Mouse (Mus musculus): Measurements from ENCODE around the gene Tspoap1. TPM values are rescaled to one million over a fixed set of nuclear protein-coding genes. Genes with fewer than 3 reads are reported as not detected.

Tspoap1 gene
- polyA plus RNA-seq, 1 experiment from 2014 or later: 0.26 TPM

GRCm38 (mm10) chr11:87778915-87779314 is 18.6 kb downstream of the Tspoap1 start:
- ATAC-seq (ENCODE audit: insufficient number of reproducible peaks, insufficient read depth, low FRiP score, low read depth): no peak
- H3K36me3 ChIP-seq (ENCODE audit: control insufficient read depth, insufficient read depth, low read length): no peaks in the 10 kb centered on the region
- no peak overlapping the region for H3K27ac ChIP-seq (replicated peaks in 1 of 2; ENCODE audit: control insufficient read depth in 1 of 2, insufficient read depth in 1 of 2, low read depth in 2 of 2, low read length in 2 of 2)
- WGBS: 32% methylated on average over 12 of the region's 12 CpGs
- peak overlapping the region; percentile 64; the same call in 1 of the 2 replicates for H3K9ac ChIP-seq (ENCODE audit: low read length)
- H3K4me1 ChIP-seq (ENCODE audit: control insufficient read depth in 2 of 2, insufficient read depth in 2 of 2, low read length in 2 of 2): peaks cover 3 to 13% of the 10 kb centered on the region in 2 experiments; a peak in 3 of 4 replicates
- peaks cover 42% of the 10 kb centered on the region for H3K27me3 ChIP-seq (ENCODE audit: control insufficient read depth, insufficient read depth, low read length)
- H3K9me3 ChIP-seq (ENCODE audit: control insufficient read depth, low read length): no peaks in the 10 kb centered on the region
- H3K4me2 ChIP-seq (ENCODE audit: low read length): peak overlapping the region; percentile 75
- H3K4me3 ChIP-seq (ENCODE audit: control insufficient read depth in 1 of 2, insufficient read depth in 1 of 2, low read depth in 1 of 2, low read length in 2 of 2): peak overlapping the region; percentile 22 to 39

GRCm38 (mm10) chr11:87779392-87779791 is 19.1 kb downstream of the Tspoap1 start:
- no peak overlapping the region for H3K9ac ChIP-seq (ENCODE audit: low read length)
- H3K36me3 ChIP-seq (ENCODE audit: control insufficient read depth, insufficient read depth, low read length): no peaks in the 10 kb centered on the region
- H3K27ac ChIP-seq (replicated peaks in 1 of 2; ENCODE audit: control insufficient read depth in 1 of 2, insufficient read depth in 1 of 2, low read depth in 2 of 2, low read length in 2 of 2): no peak overlapping the region
- WGBS: 81% methylated on average over 4 of the region's 4 CpGs
- peaks cover 3 to 13% of the 10 kb centered on the region in 2 experiments; a peak in 3 of 4 replicates for H3K4me1 ChIP-seq (ENCODE audit: control insufficient read depth in 2 of 2, insufficient read depth in 2 of 2, low read length in 2 of 2)
- no peak overlapping the region for H3K4me2 ChIP-seq (ENCODE audit: low read length)
- H3K27me3 ChIP-seq (ENCODE audit: control insufficient read depth, insufficient read depth, low read length): peaks cover 42% of the 10 kb centered on the region
- ATAC-seq (ENCODE audit: insufficient number of reproducible peaks, insufficient read depth, low FRiP score, low read depth): no peak
- no peak overlapping the region for H3K4me3 ChIP-seq (ENCODE audit: control insufficient read depth in 1 of 2, insufficient read depth in 1 of 2, low read depth in 1 of 2, low read length in 2 of 2)
- no peaks in the 10 kb centered on the region for H3K9me3 ChIP-seq (ENCODE audit: control insufficient read depth, low read length)

GRCm38 (mm10) chr11:87780130-87780529 is 19.8 kb downstream of the Tspoap1 start:
- Histone ChIP-seq H3K4me2 (ENCODE audit: low read length) (no peak overlapping the region), H3K27me3 (ENCODE audit: control insufficient read depth, insufficient read depth, low read length) (peaks cover 42% of the 10 kb centered on the region), H3K27ac (replicated peaks in 1 of 2; ENCODE audit: control insufficient read depth in 1 of 2, insufficient read depth in 1 of 2, low read depth in 2 of 2, low read length in 2 of 2) (no peak overlapping the region), H3K36me3 (ENCODE audit: control insufficient read depth, insufficient read depth, low read length) (no peaks in the 10 kb centered on the region), H3K4me1 (ENCODE audit: control insufficient read depth in 2 of 2, insufficient read depth in 2 of 2, low read length in 2 of 2) (peaks cover 3 to 13% of the 10 kb centered on the region in 2 experiments; a peak in 3 of 4 replicates), H3K9ac (ENCODE audit: low read length) (no peak overlapping the region), H3K4me3 (ENCODE audit: control insufficient read depth in 1 of 2, insufficient read depth in 1 of 2, low read depth in 1 of 2, low read length in 2 of 2) (no peak overlapping the region), H3K9me3 (ENCODE audit: control insufficient read depth, low read length) (no peaks in the 10 kb centered on the region)
- 75% methylated on average over 8 of the region's 8 CpGs for whole genome bisulfite sequencing
- ATAC-seq (ENCODE audit: insufficient number of reproducible peaks, insufficient read depth, low FRiP score, low read depth): no peak

- WGBS: 76% methylated on average over 6 of the region's 6 CpGs
- no peak for ATAC-seq (ENCODE audit: insufficient number of reproducible peaks, insufficient read depth, low FRiP score, low read depth)
- H3K4me3 ChIP-seq (ENCODE audit: control insufficient read depth in 1 of 2, insufficient read depth in 1 of 2, low read depth in 1 of 2, low read length in 2 of 2): no peak overlapping the region
- H3K36me3 ChIP-seq (ENCODE audit: control insufficient read depth, insufficient read depth, low read length): no peaks in the 10 kb centered on the region
- no peaks in the 10 kb centered on the region for H3K4me1 ChIP-seq (ENCODE audit: control insufficient read depth in 2 of 2, insufficient read depth in 2 of 2, low read length in 2 of 2)
- no peak overlapping the region for H3K27ac ChIP-seq (replicated peaks in 1 of 2; ENCODE audit: control insufficient read depth in 1 of 2, insufficient read depth in 1 of 2, low read depth in 2 of 2, low read length in 2 of 2)
- H3K27me3 ChIP-seq (ENCODE audit: control insufficient read depth, insufficient read depth, low read length): no peaks in the 10 kb centered on the region
- H3K9me3 ChIP-seq (ENCODE audit: control insufficient read depth, low read length): no peaks in the 10 kb centered on the region
- no peak overlapping the region for H3K4me2 ChIP-seq (ENCODE audit: low read length)
- H3K9ac ChIP-seq (ENCODE audit: low read length): no peak overlapping the region
These were observed 29.7 kb downstream of the Tspoap1 start for GRCm38 (mm10) chr11:87790088-87790487.

GRCm38 (mm10) chr11:87793460-87793859 is 33.1 kb downstream of the Tspoap1 start, which contains the start of gene Mpo:
Gene Mpo (plus strand): TSS chr11:87793581.
- ATAC-seq (ENCODE audit: insufficient number of reproducible peaks, insufficient read depth, low FRiP score, low read depth): no peak

GRCm38 (mm10) chr11:87801711-87802275 is 41.5 kb downstream of the Tspoap1 start:
- H3K9me3 ChIP-seq (ENCODE audit: control insufficient read depth, low read length): no peaks in the 10 kb centered on the region
- no peak overlapping the region for H3K4me3 ChIP-seq (ENCODE audit: control insufficient read depth in 1 of 2, insufficient read depth in 1 of 2, low read depth in 1 of 2, low read length in 2 of 2)
- peaks cover 4% of the 10 kb centered on the region; the same call in 1 of the 2 replicates for H3K27me3 ChIP-seq (ENCODE audit: control insufficient read depth, insufficient read depth, low read length)
- H3K4me1 ChIP-seq (ENCODE audit: control insufficient read depth in 2 of 2, insufficient read depth in 2 of 2, low read length in 2 of 2): no peaks in the 10 kb centered on the region
- H3K27ac ChIP-seq (replicated peaks in 1 of 2; ENCODE audit: control insufficient read depth in 1 of 2, insufficient read depth in 1 of 2, low read depth in 2 of 2, low read length in 2 of 2): no peak overlapping the region
- H3K4me2 ChIP-seq (ENCODE audit: low read length): no peak overlapping the region
- H3K9ac ChIP-seq (ENCODE audit: low read length): no peak overlapping the region
- no peaks in the 10 kb centered on the region for H3K36me3 ChIP-seq (ENCODE audit: control insufficient read depth, insufficient read depth, low read length)
- 75% methylated on average over 22 of the region's 22 CpGs for WGBS
- ATAC-seq (ENCODE audit: insufficient number of reproducible peaks, insufficient read depth, low FRiP score, low read depth): no peak

More at GRCm38 (mm10) chr11:87793460-87793859, 33.1 kb downstream of the Tspoap1 start, which contains the start of gene Mpo:
- Histone ChIP-seq H3K9me3 (ENCODE audit: control insufficient read depth, low read length) (no peaks in the 10 kb centered on the region), H3K4me3 (ENCODE audit: control insufficient read depth in 1 of 2, insufficient read depth in 1 of 2, low read depth in 1 of 2, low read length in 2 of 2) (no peak within 1 kb of the TSS), H3K27ac (replicated peaks in 1 of 2; ENCODE audit: control insufficient read depth in 1 of 2, insufficient read depth in 1 of 2, low read depth in 2 of 2, low read length in 2 of 2) (no peak within 1 kb of the TSS), H3K4me2 (ENCODE audit: low read length) (no peak within 1 kb of the TSS), H3K36me3 (ENCODE audit: control insufficient read depth, insufficient read depth, low read length) (no peaks in the 10 kb centered on the region), H3K27me3 (ENCODE audit: control insufficient read depth, insufficient read depth, low read length) (no peaks in the 10 kb centered on the region), H3K9ac (ENCODE audit: low read length) (no peak within 1 kb of the TSS), H3K4me1 (ENCODE audit: control insufficient read depth in 2 of 2, insufficient read depth in 2 of 2, low read length in 2 of 2) (no peaks in the 10 kb centered on the region)
- WGBS: 32% methylated on average over 3 of the region's 3 CpGs

- Histone ChIP-seq H3K9ac (ENCODE audit: low read length) (no peak overlapping the region), H3K9me3 (ENCODE audit: control insufficient read depth, low read length) (no peaks in the 10 kb centered on the region), H3K4me2 (ENCODE audit: low read length) (no peak overlapping the region), H3K36me3 (ENCODE audit: control insufficient read depth, insufficient read depth, low read length) (no peaks in the 10 kb centered on the region), H3K4me1 (ENCODE audit: control insufficient read depth in 2 of 2, insufficient read depth in 2 of 2, low read length in 2 of 2) (no peaks in the 10 kb centered on the region), H3K27ac (replicated peaks in 1 of 2; ENCODE audit: control insufficient read depth in 1 of 2, insufficient read depth in 1 of 2, low read depth in 2 of 2, low read length in 2 of 2) (no peak overlapping the region), H3K4me3 (ENCODE audit: control insufficient read depth in 1 of 2, insufficient read depth in 1 of 2, low read depth in 1 of 2, low read length in 2 of 2) (no peak overlapping the region), H3K27me3 (ENCODE audit: control insufficient read depth, insufficient read depth, low read length) (peaks cover 4% of the 10 kb centered on the region; the same call in 1 of the 2 replicates)
- no peak for ATAC-seq (ENCODE audit: insufficient number of reproducible peaks, insufficient read depth, low FRiP score, low read depth)
- WGBS: 39% methylated on average over 14 of the region's 14 CpGs
These were observed 42.3 kb downstream of the Tspoap1 start for GRCm38 (mm10) chr11:87802621-87803020.

GRCm38 (mm10) chr11:87805448-87805847 is 45.1 kb downstream of the Tspoap1 start:
- H3K27me3 ChIP-seq (ENCODE audit: control insufficient read depth, insufficient read depth, low read length): peaks cover 4% of the 10 kb centered on the region; the same call in 1 of the 2 replicates
- no peaks in the 10 kb centered on the region for H3K9me3 ChIP-seq (ENCODE audit: control insufficient read depth, low read length)
- ATAC-seq (ENCODE audit: insufficient number of reproducible peaks, insufficient read depth, low FRiP score, low read depth): no peak
- H3K36me3 ChIP-seq (ENCODE audit: control insufficient read depth, insufficient read depth, low read length): no peaks in the 10 kb centered on the region
- H3K4me1 ChIP-seq (ENCODE audit: control insufficient read depth in 2 of 2, insufficient read depth in 2 of 2, low read length in 2 of 2): no peaks in the 10 kb centered on the region
- no peak overlapping the region for H3K4me3 ChIP-seq (ENCODE audit: control insufficient read depth in 1 of 2, insufficient read depth in 1 of 2, low read depth in 1 of 2, low read length in 2 of 2)
- 63% methylated on average over 1 of the region's 1 CpGs for WGBS
- H3K4me2 ChIP-seq (ENCODE audit: low read length): no peak overlapping the region
- H3K9ac ChIP-seq (ENCODE audit: low read length): no peak overlapping the region
- H3K27ac ChIP-seq (replicated peaks in 1 of 2; ENCODE audit: control insufficient read depth in 1 of 2, insufficient read depth in 1 of 2, low read depth in 2 of 2, low read length in 2 of 2): no peak overlapping the region
